Mouse (Mus musculus): Measurements from ENCODE around the gene Tyk2. TPM values are rescaled to one million over a fixed set of nuclear protein-coding genes. Genes with fewer than 3 reads are reported as not detected.

The Tyk2 gene
- polyA plus RNA-seq, 1 experiment = 11.4 TPM

DNA sequence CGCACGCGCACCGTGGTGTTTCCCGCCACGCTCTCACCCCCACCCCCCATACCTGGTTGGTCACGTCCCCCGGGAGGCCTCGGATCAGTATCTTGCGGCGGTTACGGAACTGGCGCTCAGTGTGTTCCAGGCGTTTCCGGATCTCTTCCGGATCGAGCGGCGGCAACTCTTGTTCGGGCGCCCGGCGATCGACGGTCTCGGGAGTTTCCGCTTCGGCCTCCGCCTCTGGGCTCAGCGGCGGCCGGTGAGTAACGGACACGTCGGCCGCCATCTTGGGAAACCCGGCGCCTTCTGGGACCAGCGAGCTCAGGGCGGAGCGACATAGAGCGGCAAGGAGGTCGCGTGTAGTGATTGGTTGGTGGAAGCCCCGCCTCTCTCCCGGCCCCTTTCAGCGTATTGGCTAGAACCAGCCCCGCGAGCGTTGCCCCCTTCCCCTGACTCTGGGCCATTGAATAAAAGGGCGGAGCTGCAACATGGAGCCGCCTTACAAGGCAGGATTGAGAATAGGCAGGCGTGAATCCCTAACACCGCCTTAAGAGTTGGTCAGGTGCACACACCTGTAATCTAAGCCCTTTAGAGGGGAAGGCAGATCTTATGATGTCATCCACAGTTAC is 39.2 kb downstream of the Tyk2 start, which contains the start of the genes Gm38431 and Raver1:
Gene Gm38431 (minus strand): TSS at position 291 of the 614 bp plus-strand sequence.
Gene Raver1 (minus strand): TSS at position 302 of the 614 bp plus-strand sequence.
- TF ChIP-seq POLR2A (IDR thresholded peaks at IDR 0.05; ENCODE audit: insufficient read length, low read depth) (peak; percentile 81), POLR2AphosphoS2 (IDR thresholded peaks at IDR 0.05; ENCODE audit: insufficient read length, low read depth) (peak; percentile 71), SRF (IDR thresholded peaks at IDR 0.05; ENCODE audit: control insufficient read depth, insufficient read length, low read depth) (no peak)
- peak within 1 kb of the TSS; percentile 86 for H3ac ChIP-seq (ENCODE audit: control insufficient read depth, insufficient read length)

DNA sequence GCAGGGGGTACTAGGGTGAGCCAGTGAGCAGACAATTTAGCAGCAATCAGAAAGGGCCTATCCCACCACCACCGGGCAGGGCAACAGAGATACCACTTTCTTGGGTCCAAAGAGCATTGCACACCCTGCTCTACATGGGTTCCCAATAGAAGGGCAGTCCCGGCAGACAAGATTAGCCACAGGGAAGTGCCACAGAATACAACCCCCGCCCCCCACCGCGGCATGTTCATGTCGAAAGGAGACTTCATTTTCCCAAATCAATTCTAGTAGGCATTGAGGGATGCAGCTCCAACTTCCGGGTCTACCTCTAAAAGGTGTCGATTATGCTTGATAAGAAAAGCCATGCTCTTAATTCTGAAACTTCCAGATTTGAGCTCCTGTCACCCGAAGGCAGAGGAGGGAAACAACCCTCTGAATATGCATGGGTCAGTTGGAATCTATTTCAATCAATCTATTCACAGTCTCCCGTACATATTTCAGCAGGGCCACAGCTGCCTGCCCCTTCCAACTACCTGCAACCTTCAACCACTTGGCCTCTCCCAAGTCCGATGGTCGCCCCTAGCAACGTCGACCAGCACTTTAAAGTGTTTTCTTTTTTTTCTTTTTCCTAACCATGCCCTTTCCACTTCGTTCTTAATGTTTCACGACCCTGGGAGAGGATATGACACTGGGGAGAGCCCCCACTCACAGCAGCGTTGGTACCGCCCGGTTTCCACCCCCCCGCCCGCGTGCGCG is 39.9 kb downstream of the Tyk2 start:
- H3K4me3 ChIP-seq = peak overlapping the region; percentile 87

More for the DNA sequence above, 39.2 kb downstream of the Tyk2 start, which contains the start of the genes Gm38431 and Raver1:
- H3K36me3 ChIP-seq (ENCODE audit: control insufficient read depth, insufficient read depth) = peaks cover 8% of the 10 kb centered on the region
- peak within 1 kb of the TSS; percentile 87 for H3K4me3 ChIP-seq
- H3K4me2 ChIP-seq (ENCODE audit: low read depth) = peak within 1 kb of the TSS; percentile 94
- peaks cover 48% of the 10 kb centered on the region for H3K79me2 ChIP-seq (ENCODE audit: control insufficient read depth, insufficient read depth)
- no peaks in the 10 kb centered on the region for H3K27me3 ChIP-seq (ENCODE audit: control insufficient read depth, insufficient read depth, insufficient read length)

DNA sequence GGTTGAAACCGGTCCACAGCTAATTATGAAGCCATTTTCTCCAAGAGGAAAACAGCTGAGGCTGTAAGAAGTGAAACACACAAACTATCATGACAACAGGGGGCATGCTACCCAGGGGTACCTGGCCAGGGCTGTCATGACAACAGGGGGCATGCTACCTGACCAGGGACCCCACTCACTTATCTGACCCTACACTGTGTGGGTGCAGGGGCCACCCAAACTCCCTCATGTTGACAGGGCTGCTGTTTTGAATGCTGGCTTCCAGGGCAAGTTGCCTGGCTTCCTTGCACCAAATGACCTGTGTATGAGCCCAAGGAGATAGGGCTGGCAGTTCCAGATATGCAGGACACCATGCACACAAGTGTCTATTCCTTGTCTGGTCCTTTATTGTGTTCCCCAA is 40.5 kb downstream of the Tyk2 start:
- Histone ChIP-seq H3K4me3 (peak overlapping the region; percentile 87), H3ac (ENCODE audit: control insufficient read depth, insufficient read length) (no peak overlapping the region), H3K4me2 (ENCODE audit: low read depth) (peak overlapping the region; percentile 86), H3K27me3 (ENCODE audit: control insufficient read depth, insufficient read depth, insufficient read length) (no peaks in the 10 kb centered on the region), H3K79me2 (ENCODE audit: control insufficient read depth, insufficient read depth) (peaks cover 51% of the 10 kb centered on the region), H3K36me3 (ENCODE audit: control insufficient read depth, insufficient read depth) (peaks cover 12% of the 10 kb centered on the region)
- TF ChIP-seq REST (IDR thresholded peaks at IDR 0.05; ENCODE audit: insufficient read depth, insufficient read length) (no peak), MYOG (IDR thresholded peaks at IDR 0.05; ENCODE audit: control insufficient read depth in 1 of 3, insufficient read depth in 1 of 3, insufficient read length in 2 of 3, low read depth in 2 of 3) (no peak), TCF12 (IDR thresholded peaks at IDR 0.05; ENCODE audit: insufficient read depth, poor library complexity, severe bottlenecking) (no peak), USF1 (IDR thresholded peaks at IDR 0.05; ENCODE audit: low read depth) (no peak), MAX (IDR thresholded peaks at IDR 0.05; ENCODE audit: low read depth) (no peak), POLR2AphosphoS2 (IDR thresholded peaks at IDR 0.05; ENCODE audit: insufficient read length, low read depth) (no peak), CEBPB (IDR thresholded peaks at IDR 0.05; ENCODE audit: insufficient read depth, poor library complexity, severe bottlenecking) (no peak), POLR2A (IDR thresholded peaks at IDR 0.05; ENCODE audit: insufficient read length, low read depth) (no peak), TCF3 (IDR thresholded peaks at IDR 0.05; ENCODE audit: insufficient read length, low read depth) (no peak), E2F4 (IDR thresholded peaks at IDR 0.05; ENCODE audit: insufficient read depth) (no peak), MYOD1 (IDR thresholded peaks at IDR 0.05; ENCODE audit: control insufficient read depth in 1 of 3, insufficient read length in 2 of 3, low read depth in 2 of 3) (no peak), SRF (IDR thresholded peaks at IDR 0.05; ENCODE audit: control insufficient read depth, insufficient read length, low read depth) (no peak)

More for the DNA sequence above, 39.9 kb downstream of the Tyk2 start:
- TF ChIP-seq E2F4 (IDR thresholded peaks at IDR 0.05; ENCODE audit: insufficient read depth) (no peak), MYOG (IDR thresholded peaks at IDR 0.05; ENCODE audit: control insufficient read depth in 1 of 3, insufficient read depth in 1 of 3, insufficient read length in 2 of 3, low read depth in 2 of 3) (no peak), MYOD1 (IDR thresholded peaks at IDR 0.05; ENCODE audit: control insufficient read depth in 1 of 3, insufficient read length in 2 of 3, low read depth in 2 of 3) (no peak), USF1 (IDR thresholded peaks at IDR 0.05; ENCODE audit: low read depth) (no peak), TCF12 (IDR thresholded peaks at IDR 0.05; ENCODE audit: insufficient read depth, poor library complexity, severe bottlenecking) (no peak), POLR2AphosphoS2 (IDR thresholded peaks at IDR 0.05; ENCODE audit: insufficient read length, low read depth) (no peak), SRF (IDR thresholded peaks at IDR 0.05; ENCODE audit: control insufficient read depth, insufficient read length, low read depth) (no peak), TCF3 (IDR thresholded peaks at IDR 0.05; ENCODE audit: insufficient read length, low read depth) (no peak), MAX (IDR thresholded peaks at IDR 0.05; ENCODE audit: low read depth) (no peak), REST (IDR thresholded peaks at IDR 0.05; ENCODE audit: insufficient read depth, insufficient read length) (no peak), POLR2A (IDR thresholded peaks at IDR 0.05; ENCODE audit: insufficient read length, low read depth) (no peak), CEBPB (IDR thresholded peaks at IDR 0.05; ENCODE audit: insufficient read depth, poor library complexity, severe bottlenecking) (no peak)
- Histone ChIP-seq H3K79me2 (ENCODE audit: control insufficient read depth, insufficient read depth) (peaks cover 51% of the 10 kb centered on the region), H3K36me3 (ENCODE audit: control insufficient read depth, insufficient read depth) (peaks cover 12% of the 10 kb centered on the region), H3ac (ENCODE audit: control insufficient read depth, insufficient read length) (peak overlapping the region; percentile 86), H3K4me2 (ENCODE audit: low read depth) (peak overlapping the region; percentile 86), H3K27me3 (ENCODE audit: control insufficient read depth, insufficient read depth, insufficient read length) (no peaks in the 10 kb centered on the region)

DNA sequence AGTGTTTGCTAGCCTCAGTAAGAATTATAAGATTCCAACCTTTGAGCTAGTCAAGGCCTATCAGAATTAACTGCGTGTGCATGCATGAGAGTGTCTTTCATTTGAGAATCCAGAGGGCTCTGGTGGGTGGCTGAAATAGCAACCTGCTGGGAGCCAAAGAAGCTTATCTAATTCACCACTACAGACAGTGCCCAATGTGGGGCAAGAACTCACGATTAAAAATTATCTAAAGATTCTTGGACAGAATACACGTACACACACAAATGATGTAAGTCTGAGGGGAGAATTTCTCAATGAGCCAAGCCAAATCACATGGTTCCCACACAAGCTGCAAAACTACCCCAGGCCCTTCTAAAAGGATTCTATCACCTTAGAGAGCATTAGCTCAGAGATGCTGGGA is 47.7 kb downstream of the Tyk2 start:
- Histone ChIP-seq H3K4me3 (no peak overlapping the region), H3K4me2 (ENCODE audit: low read depth) (no peak overlapping the region), H3K27me3 (ENCODE audit: control insufficient read depth, insufficient read depth, insufficient read length) (no peaks in the 10 kb centered on the region), H3K79me2 (ENCODE audit: control insufficient read depth, insufficient read depth) (peaks cover 18% of the 10 kb centered on the region), H3ac (ENCODE audit: control insufficient read depth, insufficient read length) (no peak overlapping the region), H3K36me3 (ENCODE audit: control insufficient read depth, insufficient read depth) (peaks cover 43% of the 10 kb centered on the region)
- TF ChIP-seq SRF (IDR thresholded peaks at IDR 0.05; ENCODE audit: control insufficient read depth, insufficient read length, low read depth) (no peak), E2F4 (IDR thresholded peaks at IDR 0.05; ENCODE audit: insufficient read depth) (no peak), TCF12 (IDR thresholded peaks at IDR 0.05; ENCODE audit: insufficient read depth, poor library complexity, severe bottlenecking) (no peak), MYOD1 (IDR thresholded peaks at IDR 0.05; ENCODE audit: control insufficient read depth in 1 of 3, insufficient read length in 2 of 3, low read depth in 2 of 3) (no peak), POLR2AphosphoS2 (IDR thresholded peaks at IDR 0.05; ENCODE audit: insufficient read length, low read depth) (no peak)

All from myocyte (in vitro differentiated cells).